Mouse (Mus musculus) spleen, postnatal 14 days (tissue): ENCODE measurements around the gene Rsph6a.

Experiments used
- DNase-seq, 2 experiments: peaks; one replicate each; pipeline ENCODE4 v3.0.0; 2021 to 2022; ENCODE audit warnings: low spot score in 2 of 2

The Rsph6a gene

GRCm38 (mm10) chr7:19054047-19054776 lies at the start of gene Rsph6a:
Gene Rsph6a, plus strand, starts transcription at chr7:19054690.
- no peak for DNase-seq

- DNase-seq = no peak
Measured at GRCm38 (mm10) chr7:19005417-19006121, 48.9 kb upstream of the Rsph6a start.

- DNase-seq = peak; percentile 65 to 78
Measured at GRCm38 (mm10) chr7:19006476-19006875, 48.0 kb upstream of the Rsph6a start.

GRCm38 (mm10) chr7:19007026-19007977 lies 47.2 kb upstream of the Rsph6a start:
- DNase-seq = no peak

- no peak for DNase-seq
Measured at GRCm38 (mm10) chr7:19010581-19010980, 43.9 kb upstream of the Rsph6a start.

GRCm38 (mm10) chr7:19012025-19012621 lies 42.4 kb upstream of the Rsph6a start:
- no peak for DNase-seq

GRCm38 (mm10) chr7:19012882-19013281 lies 41.6 kb upstream of the Rsph6a start:
- no peak for DNase-seq

GRCm38 (mm10) chr7:19014452-19014851 lies 40.0 kb upstream of the Rsph6a start:
- DNase-seq = no peak

- no peak for DNase-seq
Measured at GRCm38 (mm10) chr7:19016042-19016441, 38.4 kb upstream of the Rsph6a start.

- DNase-seq = no peak
Measured at GRCm38 (mm10) chr7:19017909-19018308, 36.6 kb upstream of the Rsph6a start.

- DNase-seq = no peak
Measured at GRCm38 (mm10) chr7:19021048-19021447, 33.4 kb upstream of the Rsph6a start.

GRCm38 (mm10) chr7:19022189-19022958 lies 32.1 kb upstream of the Rsph6a start:
- no peak for DNase-seq

GRCm38 (mm10) chr7:19023357-19023814 lies 31.1 kb upstream of the Rsph6a start, which contains the start of gene Foxa3:
Gene Foxa3, minus strand, starts transcription at chr7:19023538.
- DNase-seq = no peak

GRCm38 (mm10) chr7:19024096-19024506 lies 30.4 kb upstream of the Rsph6a start, which contains the start of gene Sympk:
Gene Sympk, plus strand, starts transcription at chr7:19024377.
- DNase-seq = peak; percentile 90 to 95

- peak in 1 of 2 experiments; percentile 26 for DNase-seq
Measured at GRCm38 (mm10) chr7:19024581-19025255, 29.8 kb upstream of the Rsph6a start.

GRCm38 (mm10) chr7:19028067-19028466 lies 26.4 kb upstream of the Rsph6a start:
- no peak for DNase-seq

- peak; percentile 32 to 54 for DNase-seq
Measured at GRCm38 (mm10) chr7:19029084-19029653, 25.3 kb upstream of the Rsph6a start.

- DNase-seq = no peak
Measured at GRCm38 (mm10) chr7:19031641-19032040, 22.8 kb upstream of the Rsph6a start.

- no peak for DNase-seq
Measured at GRCm38 (mm10) chr7:19044616-19045015, 9.9 kb upstream of the Rsph6a start.
